Mouse (Mus musculus) layer of hippocampus, postnatal 10 days (tissue): ENCODE data around the gene Kctd3. TPM values are rescaled to one million over a fixed set of nuclear protein-coding genes. Genes with fewer than 3 reads are reported as not detected.
"Not testable (repeated sequence)": the region's sequence is repeated elsewhere in the genome, so short reads cannot be mapped to it uniquely, and the experiment has no call there.

Experiments
- DNase-seq, 2 experiments: peaks; one replicate each; pipeline ENCODE4 v3.0.0; 2021; ENCODE audit warnings: low spot score in 2 of 2
- long read RNA-seq: library from polyadenylated mRNA; stranded (forward); transcript quantifications from one replicate; pipeline ENCODE4 v2.0.0, GENCODE M21; 2023
- total RNA-seq, 2 experiments: library from RNA; stranded (reverse); gene quantifications; 2 replicates each; pipeline ENCODE4 v1.2.3; 2021

Kctd3 gene
- 100 to 1,000 TPM; 104 to 113 TPM for total RNA-seq
- long read RNA-seq, transcript Kctd3-201 (18 exons, 3,706 nt), result major isoform, 25 of 32 reads
- long read RNA-seq, partial matches to known transcripts, result 3 of 32 reads
- long read RNA-seq, other reads (novel, unspliced or antisense), result 3 of 32 reads

DNA sequence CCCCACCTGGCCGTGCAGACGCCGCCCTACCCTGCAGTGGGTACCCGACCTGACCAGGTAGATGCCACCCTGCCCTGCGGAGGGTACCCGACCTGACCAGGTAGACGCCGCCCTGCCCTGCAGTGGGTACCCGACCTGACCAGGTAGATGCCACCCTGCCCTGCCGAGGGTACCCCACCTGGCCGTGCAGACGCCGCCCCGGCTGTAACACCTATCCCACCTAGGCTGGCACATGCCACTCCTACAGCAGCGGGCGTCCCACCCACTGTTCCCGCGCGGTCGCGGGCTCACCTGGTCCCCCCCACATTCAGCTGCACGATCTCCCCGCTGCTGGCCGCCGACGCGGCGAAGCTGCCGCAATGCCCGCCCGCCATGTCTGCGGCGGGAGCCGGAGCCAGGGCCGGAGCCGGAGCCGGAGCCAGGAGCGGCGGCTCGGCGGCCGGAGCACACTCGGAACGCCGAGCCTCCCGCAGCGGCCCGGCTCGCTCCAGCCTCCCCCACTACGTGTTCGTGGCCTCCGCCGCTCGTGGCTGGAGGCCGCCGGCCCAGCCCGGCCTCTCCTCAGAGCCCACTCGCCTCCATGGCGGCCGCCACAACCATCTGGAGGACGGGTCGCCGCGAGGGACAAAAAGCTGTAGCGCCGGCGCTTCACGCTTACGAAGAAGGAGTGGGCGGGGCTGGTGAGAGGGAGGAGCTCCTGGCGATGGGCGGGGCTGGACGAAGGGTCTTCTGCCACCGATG is at the start of gene Kctd3:
Kctd3 (minus strand) TSS at position 603 of the 741 bp plus-strand sequence.
- peak; percentile 99 for DNase-seq

DNA sequence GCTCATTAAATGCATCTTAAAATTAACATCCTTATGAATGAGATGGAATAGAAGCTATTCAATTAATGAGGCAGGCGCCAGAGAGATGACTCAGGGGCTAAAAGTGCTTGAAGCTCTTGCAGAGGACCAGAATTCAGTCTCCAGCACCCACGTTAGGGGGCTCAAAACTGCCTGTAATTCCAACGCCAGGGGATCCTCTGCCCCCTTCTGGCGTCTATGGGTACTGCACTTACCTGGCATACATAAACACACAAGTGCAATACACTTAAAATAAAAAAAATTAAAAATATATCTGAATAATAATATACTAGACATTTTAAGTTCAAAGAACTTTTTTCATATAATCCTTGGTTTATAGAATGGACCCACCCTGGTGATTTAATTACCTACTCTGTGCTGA is 49.8 kb upstream of the Kctd3 start:
- DNase-seq, result no peak

DNA sequence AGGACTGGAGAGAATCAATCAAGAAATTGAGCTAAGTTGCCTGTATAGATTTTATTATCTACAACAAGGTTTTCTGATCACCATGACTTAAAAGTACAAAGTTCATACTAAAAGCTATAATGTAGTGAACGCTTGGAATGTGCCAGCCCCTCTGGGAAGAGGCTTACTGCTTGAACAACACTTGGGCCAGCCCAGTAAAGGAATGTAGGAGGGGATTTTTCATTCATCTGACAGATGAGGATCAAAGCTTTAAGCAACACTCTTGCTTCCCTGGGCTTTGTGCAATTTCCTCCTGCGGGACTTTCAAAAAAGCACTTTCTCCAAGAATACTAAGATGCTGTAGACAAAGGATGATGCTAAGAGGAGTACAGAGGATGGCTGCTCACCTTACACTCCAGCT is 48.3 kb upstream of the Kctd3 start:
- DNase-seq, result no peak

DNA sequence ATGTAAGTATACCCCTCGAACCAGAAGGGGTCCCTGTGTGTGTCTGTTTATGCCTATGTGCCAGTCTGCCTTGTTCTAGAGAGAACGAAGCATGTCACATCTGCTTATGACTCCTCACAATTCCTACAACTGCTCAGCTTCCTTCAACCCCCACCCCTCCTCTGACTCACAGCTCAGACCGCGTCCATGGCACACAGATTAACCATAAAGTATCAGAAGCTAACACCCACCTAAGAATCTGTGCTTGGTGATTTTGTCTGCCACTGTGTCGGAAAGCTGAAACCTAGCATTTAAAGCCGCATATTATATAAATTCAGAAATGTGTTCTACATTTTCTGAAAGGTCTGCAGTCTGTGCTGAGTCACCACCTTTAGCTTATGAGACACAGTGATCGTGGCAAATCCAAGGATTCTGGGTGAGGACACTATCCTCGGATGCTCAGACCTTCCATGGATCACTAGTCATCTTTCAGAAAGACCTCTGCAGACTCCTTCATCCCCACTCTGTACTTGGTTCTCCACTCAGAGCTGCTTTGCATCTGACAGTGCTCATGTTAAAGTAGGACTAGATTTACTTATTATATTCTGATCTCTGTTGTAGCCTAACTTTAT is 47.4 kb upstream of the Kctd3 start:
- no peak for DNase-seq

DNA sequence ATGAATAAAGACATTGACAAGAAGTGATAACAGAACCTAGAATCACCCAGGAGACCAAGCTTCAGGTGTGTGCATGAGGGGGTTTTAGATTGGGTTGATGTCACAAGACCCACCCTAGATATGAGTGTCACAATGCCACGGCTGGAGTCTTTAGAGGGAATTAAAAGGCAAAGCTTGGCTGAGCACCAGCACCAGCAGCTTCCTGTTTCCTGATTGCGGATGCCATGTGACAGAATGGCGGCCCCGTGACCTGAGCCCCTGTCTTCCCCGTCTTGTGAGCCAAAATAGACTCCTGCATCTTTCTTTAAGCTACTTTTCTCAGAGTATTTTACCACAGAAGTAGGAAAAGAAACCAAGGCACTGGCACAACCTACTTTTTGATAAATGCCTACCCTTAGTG is 46.5 kb upstream of the Kctd3 start:
- DNase-seq, result no peak

DNA sequence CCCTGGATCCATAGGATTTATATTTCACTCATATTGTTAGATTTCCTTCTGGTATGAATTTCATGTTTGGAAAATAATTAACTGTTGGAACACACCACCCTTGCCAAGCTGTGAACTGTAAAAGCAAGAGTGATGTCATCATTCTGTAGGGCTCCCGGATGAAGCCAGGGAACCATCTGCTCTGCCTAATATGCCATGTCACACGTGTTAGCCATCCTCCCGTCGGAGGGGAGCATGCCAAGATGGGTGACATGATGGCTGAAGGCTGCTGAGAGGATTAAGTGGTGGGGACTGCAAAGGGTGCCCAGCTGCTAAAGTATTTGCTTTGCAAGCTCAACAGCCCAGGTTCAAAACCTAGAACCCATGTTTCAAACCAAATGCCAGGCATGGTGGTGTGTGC is 44.5 kb upstream of the Kctd3 start:
- DNase-seq, result no peak

DNA sequence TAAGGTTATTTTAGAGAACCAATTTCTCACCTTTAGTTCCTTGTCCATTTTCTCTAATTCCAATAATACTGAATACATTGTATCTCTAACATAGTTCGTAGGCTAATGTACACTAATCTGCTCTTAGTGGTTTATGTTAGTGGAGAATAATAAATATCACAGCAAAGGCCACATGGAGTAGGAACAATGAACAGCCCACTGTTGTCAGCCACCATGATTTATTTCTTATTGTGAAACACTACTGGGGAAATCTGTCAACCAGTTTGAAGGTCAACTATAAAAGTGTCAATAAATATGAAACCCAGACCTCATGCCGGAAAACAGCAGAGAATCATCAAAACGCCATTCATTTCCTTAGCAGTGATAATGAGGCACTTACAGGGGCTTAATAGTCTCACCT is 42.5 kb upstream of the Kctd3 start:
- no peak for DNase-seq

DNA sequence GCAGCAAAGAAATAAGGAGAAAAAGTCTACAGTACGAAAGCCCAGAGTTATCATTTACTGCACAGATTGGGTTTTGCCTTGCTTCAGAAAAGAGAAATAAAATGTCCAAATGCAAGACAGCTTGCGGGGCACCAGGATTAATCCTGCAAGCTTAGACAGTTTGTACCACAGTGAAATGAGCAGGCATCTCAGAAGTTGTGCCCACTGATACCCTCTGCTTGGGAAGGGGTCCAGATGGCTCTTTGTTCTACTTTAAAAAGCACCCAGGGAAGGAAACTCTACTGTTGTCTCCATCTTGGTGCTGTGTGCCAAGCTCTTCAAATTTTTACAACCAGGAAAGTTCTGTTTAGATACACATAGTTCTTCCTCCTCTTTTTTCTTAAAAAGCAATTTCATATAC is 40.7 kb upstream of the Kctd3 start:
- no peak for DNase-seq

DNA sequence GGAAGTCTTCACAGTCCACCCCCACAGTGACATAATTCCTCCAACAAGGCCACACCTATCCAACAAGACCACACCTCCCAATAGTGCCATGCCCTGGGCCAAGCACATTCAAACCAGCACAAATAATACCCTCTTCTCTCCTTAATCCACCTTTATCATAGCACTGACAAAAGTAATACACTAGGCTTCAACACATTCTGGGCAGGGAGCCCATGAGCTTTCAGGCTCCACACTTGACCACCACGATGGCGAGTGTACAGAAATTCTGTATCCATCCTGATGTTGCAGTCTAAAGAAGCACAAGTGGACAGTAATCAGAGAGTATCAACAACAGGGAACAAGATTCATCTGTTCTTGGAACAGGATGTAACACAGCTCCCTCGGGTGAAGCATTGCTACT is 40.3 kb upstream of the Kctd3 start:
- no peak for DNase-seq

DNA sequence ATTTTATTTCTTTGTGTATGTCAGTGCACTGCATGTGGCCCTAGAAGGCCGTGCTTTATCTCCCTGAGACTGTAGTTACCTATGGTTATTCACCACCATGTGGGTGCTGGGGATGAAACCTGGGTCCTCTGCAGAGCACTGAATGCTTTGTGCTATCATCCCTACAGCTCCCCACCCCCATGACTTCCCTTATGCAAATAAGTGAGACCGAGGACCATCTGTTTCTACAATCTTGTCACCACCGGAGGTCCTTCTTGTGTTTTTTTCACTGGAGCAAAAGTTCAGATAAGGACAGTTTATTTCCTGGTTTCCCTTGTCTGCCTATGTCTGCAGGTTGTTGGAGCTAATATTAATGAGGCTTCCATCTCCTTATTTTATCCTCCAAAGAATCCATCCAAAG is 39.2 kb upstream of the Kctd3 start:
- DNase-seq, result no peak

DNA sequence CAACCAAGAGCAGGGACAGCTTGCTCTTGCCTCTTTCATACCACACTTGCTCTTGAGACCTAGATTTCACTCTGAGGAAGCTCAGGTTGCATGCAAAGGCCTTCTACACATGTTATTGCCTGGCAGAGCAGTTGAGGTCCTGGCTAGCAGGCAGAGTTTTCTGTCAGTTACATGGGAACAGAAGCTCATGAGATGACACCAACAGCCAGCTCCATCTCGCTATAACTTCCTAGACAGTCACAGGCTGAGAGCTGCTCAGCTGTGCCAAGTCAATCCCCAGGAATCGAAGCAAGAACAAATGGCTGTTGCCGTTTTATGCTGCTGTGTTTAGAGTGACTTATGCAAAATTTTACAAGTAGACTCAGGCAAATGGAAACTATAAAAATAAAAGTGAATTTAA is 38.7 kb upstream of the Kctd3 start:
- no peak for DNase-seq

DNA sequence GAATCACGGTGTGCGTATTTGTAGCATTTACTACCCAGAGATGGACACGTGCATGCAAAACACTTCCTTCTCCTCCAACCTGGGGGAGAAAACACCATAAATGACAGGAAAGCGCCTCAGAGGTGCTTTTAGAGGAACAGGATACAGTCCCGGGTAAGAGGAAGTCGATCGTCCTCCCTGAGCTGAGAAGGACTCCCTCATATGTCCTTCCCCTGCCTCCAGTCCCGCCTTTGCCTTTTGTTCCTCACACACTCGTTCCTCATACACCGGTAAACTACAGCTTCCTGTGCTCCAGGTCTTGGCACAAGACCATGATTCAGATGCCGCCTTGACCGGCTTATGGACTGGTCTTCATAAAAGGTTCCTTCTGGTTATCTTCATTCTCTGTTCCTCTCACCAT is 33.6 kb upstream of the Kctd3 start:
- DNase-seq, result no peak

DNA sequence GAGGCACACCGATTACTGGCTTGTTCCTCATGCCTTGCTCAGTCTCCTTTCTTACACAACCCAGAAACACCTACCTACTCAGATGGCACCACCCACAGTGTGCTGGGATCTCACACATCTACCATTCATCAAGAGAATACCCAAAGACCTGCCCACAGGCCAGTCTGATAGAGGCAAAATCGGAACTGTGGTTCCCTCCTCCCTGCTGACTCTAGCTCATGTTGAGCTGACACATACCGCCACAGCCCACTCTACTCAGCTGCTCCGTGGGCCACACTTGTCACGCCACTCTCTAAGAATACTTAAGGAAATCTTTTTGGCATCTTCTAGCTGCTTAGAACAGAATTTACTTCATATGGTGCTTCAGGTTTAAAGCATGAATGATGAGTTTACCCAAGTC is 31.7 kb upstream of the Kctd3 start:
- no peak for DNase-seq

DNA sequence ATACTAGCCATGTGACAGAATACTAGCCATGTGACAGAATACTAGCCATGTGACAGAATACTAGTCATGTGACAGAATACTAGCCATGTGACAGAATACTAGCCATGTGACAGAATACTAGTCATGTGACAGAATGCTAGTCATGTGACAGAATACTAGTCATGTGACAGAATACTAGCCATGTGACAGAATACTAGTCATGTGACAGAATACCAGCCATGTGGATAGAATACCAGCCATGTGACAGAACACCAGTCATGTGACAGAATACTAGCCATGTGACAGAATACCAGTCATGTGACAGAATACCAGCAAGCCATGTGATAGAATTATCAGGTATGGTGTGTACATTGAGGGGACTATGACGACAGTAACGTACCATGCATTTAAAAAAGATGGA is 25.2 kb upstream of the Kctd3 start:
- not testable (repeated sequence) for DNase-seq

DNA sequence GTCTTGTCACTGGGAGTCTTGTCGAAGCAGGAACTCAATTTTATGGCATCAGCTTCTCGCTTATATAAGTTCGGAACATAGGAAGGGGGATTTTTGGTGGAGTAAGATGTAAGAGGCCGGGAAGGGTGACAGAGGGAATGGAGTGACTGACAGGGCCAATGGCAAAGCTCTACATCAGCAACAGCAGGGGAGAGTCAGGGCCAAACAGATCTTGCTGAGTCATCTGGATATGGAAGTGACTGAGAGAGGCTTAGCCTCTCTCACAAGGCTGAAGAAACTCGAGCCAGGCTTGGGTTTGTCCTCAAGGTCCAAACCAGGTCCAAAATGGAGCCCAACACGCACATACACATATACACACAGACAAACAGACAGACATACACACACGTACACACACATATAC is 23.3 kb upstream of the Kctd3 start:
- no peak for DNase-seq

DNA sequence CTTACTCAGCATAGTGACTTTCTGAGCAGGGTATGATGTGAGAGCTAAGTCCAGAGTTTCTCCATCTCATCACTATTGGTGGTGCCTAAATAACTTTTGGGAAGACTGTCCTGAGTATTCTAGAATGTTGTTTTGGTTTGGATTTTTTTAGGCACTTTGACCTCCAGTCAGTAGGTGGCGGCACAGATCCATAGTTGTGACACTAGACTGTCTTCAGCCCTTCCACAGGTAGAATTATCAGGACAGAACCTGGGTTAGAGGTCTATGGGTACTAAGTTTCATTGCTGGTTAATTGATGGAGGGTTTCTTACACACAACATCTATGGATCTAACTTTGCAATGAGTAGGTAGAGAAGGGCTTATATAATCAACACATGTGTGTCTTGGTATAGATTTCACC is 20.6 kb upstream of the Kctd3 start:
- DNase-seq, result peak in 1 of 2 experiments; percentile 54

DNA sequence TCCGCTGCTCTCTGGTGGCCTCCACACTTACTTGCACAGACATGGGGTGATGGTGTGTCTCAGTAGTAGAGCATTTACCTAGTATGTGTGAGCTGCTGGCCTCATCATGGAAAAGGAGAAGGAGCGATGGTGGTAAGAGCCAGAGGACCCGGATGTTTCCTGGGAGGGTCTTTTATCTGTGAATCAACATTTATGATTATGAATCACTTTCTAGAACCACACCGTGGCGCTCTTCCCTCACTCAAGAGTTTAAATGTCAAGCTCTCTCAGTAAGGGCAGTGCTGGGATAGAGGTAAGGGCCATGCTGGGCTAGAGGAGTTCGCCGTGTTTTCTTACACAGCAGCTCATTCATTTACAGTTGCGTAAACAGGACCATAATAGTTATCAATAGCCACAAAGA is 19.2 kb upstream of the Kctd3 start:
- DNase-seq, result peak; percentile 57 to 63

DNA sequence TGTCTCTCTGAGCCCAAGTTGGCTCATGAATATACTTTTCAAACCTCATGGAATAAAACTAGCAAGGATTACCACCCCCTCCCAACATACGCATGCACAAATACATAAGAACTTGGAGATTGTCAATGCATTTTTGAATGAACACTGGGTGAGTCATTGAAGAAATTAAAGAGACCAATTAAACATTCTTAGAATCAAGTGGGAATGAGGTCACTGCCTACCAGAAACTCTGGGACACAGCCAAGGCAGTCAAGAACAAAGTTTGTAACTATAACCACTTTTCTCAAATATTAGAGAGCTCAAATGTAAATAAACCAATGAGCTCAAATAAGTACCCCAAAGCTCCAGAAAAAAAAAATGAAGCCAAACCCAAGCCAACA is 16.1 kb upstream of the Kctd3 start:
- no peak for DNase-seq

DNA sequence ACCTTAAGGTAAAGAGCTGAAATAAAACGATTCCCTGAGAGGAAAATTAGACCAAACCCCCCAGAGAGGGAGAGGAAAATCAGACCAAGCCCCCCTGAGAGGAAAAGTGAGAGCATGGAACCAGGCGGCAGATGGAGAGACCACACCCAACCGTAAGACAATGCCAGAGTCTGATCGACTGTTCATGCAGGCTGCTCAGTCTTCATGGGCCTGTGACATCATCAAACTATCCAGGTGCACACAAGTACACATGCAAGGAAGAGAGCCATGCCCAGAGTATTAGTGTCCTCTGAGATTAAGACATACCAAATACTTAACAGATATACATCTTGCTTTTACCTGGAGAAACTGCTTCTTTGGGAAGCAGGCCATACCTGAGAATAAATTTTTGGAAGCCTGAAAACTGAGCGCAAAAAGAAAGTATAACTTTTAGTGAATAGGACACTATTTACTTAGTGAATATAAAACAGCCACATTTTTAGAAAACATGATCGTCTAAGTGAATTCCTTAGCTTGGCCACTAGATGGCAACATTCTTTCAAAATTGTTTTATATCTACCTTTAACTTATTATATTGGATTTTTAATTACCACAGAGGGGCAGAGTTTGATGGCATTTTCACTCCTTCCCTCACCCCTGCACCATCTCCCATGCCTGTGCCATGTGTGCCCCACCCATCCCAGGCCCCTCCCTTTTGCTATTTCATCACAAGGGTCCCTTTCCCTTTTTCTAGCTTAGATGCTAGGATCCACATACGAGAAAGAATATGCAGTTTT is 15.5 kb upstream of the Kctd3 start:
- no peak for DNase-seq

DNA sequence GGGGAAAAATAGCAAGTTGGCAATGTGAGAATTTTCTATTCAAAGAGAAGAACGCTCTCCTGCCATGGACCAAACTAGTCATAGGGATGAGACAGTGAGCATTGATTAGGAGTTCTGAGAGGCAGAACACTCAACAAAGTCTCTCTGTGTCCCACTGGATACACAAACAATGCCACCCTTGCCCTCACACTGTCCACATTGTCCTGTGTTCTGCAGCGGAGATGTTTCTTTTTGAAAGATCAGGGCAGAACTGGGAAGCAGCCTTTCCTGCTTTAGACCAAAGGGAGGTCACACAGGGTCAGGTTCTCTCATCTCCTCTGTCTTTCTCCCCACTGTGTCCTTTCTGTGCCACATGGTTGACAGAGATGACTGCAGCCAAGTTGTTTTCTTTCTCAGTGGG is 7.7 kb upstream of the Kctd3 start:
- no peak for DNase-seq

DNA sequence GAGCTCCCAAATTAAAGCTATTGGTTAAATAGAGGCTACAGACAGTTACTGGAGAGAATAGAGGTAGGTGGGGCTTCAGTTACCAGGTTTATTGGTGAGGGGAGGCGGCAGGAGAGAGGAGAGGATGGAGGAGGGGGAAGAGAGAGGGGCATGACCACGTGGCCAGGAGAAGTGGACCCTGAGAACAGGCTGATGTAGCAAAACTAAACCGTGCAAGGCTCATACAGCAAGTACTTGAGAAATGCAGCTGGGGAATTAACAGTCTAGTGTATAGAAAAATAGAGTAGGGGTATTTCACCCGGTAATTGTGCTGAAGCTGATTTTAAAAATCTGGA is 5.9 kb upstream of the Kctd3 start:
- DNase-seq, result no peak

DNA sequence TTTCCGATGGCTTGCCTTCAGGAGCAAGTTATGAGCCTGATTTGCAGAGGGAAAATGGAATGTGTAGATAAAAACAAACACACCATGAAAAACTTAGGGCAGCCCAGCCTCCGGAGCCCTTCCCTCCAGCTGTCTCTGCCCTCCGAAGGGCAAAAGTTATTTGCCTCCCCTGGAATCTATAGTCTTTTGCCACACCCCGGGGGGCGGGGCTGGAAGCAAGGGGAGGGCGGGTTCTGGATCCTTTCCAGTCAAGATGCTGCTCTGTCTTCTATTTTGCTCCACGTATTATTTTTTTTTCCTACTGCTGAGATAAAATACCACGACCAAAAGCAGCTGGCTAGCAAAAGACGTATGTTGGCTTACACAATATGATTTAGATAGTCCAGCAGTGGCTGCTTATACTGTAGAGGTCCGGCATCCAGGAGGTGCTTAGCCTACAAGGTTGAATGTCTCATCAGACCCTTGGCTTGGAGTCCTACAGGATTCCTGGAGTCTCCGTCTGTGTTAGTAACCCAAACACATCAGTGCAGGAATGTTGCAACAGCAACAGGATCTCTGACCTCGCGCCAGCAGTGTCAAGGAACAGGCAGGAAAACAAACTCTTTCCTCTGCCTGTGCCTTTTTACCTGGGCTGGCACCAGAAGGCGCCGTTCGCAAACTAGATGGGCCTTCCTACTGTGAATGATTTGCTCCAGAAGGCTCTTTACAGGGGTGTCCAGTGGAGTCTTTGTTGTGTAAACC is 5.4 kb upstream of the Kctd3 start:
- DNase-seq, result no peak
